Mouse (Mus musculus) WW6 (cell line): ENCODE results near the gene Rdh12.

Source experiments
- DNase-seq: peaks from one replicate; pipeline ENCODE4 v3.0.0-alpha.2; 2013; ENCODE audit warnings: low read depth, low spot score

The Rdh12 gene

GRCm38 (mm10) chr12:79253294-79254053 is 44.8 kb downstream of the Rdh12 start:
- no peak for DNase-seq

- DNase-seq: no peak
Measured at GRCm38 (mm10) chr12:79254975-79255374, 46.3 kb downstream of the Rdh12 start.

GRCm38 (mm10) chr12:79260154-79260553 is 51.4 kb downstream of the Rdh12 start:
- no peak for DNase-seq

GRCm38 (mm10) chr12:79261035-79261434 is 52.3 kb downstream of the Rdh12 start:
- DNase-seq: no peak
